Mouse (Mus musculus) heart, adult 2 months (tissue): ENCODE measurements at regions not wholly inside any gene's neighbourhood (a gene's known extent, or its start where the extent isn't known, plus 50 kb on each side); places are given as distances from the start of the nearest gene placed in this dataset.

ENCODE experiments used
- DNase-seq, 2 experiments: peaks; one replicate each; pipeline ENCODE4 v3.0.0; 2021
- H3K27ac ChIP-seq: fragments of 200-600 bp; 2 replicates; pipeline ENCODE4 v1.8.1; 2022
- H3K27me3 ChIP-seq: fragments of 200-500 bp; 2 replicates; pipeline ENCODE4 v1.6.1; 2012; ENCODE audit warnings: mild to moderate bottlenecking, low read length, inconsistent platforms, mixed read lengths; ENCODE audit not compliant: control insufficient read depth, insufficient read depth
- H3K36me3 ChIP-seq: fragments of 200-500 bp; 2 replicates; pipeline ENCODE4 v1.6.1; 2012; ENCODE audit warnings: low read length, inconsistent platforms; ENCODE audit not compliant: control insufficient read depth, insufficient read depth
- H3K4me1 ChIP-seq: fragments of 200-500 bp; 2 replicates; pipeline ENCODE4 v1.6.1; 2011; ENCODE audit warnings: low read length; ENCODE audit not compliant: control insufficient read depth, insufficient read depth
- H3K4me3 ChIP-seq: fragments of 200-600 bp; 2 replicates; pipeline ENCODE4 v1.8.1; 2022
- H3K79me2 ChIP-seq: fragments of 200-500 bp; replicated peaks from 2 replicates; pipeline ENCODE4 v1.6.1; 2012; ENCODE audit warnings: mild to moderate bottlenecking, inconsistent platforms, low read length, moderate library complexity, mixed read lengths; ENCODE audit not compliant: control insufficient read depth, insufficient read depth
- H3K9ac ChIP-seq: fragments of 200-500 bp; 2 replicates; pipeline ENCODE4 v1.6.1; 2012; ENCODE audit warnings: low read depth, mild to moderate bottlenecking, control low read depth, inconsistent platforms, low read length, mixed read lengths
- CTCF ChIP-seq: fragments of 200-600 bp; IDR thresholded peaks from 2 replicates; pipeline ENCODE4 v1.8.1; 2022; ENCODE audit warnings: antibody characterized with exemption, mild to moderate bottlenecking, moderate library complexity
- EP300 ChIP-seq: fragments of 200-500 bp; IDR thresholded peaks from 2 replicates; pipeline ENCODE4 v1.6.1; 2011; ENCODE audit warnings: low read depth, low read length, control low read depth; ENCODE audit not compliant: insufficient read depth
- POLR2A ChIP-seq: fragments of 200-500 bp; IDR thresholded peaks from 2 replicates; pipeline ENCODE4 v1.6.1; 2011; ENCODE audit warnings: mild to moderate bottlenecking, low read depth, low read length, control low read depth; ENCODE audit not compliant: insufficient read depth
- WGBS: fragments of 180-500 bp; shearing (Covaris S2); methylation state at CpG from one replicate; pipeline ENCODE4 v1.1.7; 2018; 5-methylcytosine and 5-hydroxymethylcytosine counted together
- intact Hi-C: fragments of 180-260 bp; cut with DNase I; formaldehyde crosslinking; loops from one replicate; pipeline ENCODE4 v1.15.1; 2025

GRCm38 (mm10) chrX:51886129-51886528 lies 85.1 kb upstream of the Usp26 start:
- no peaks in the 10 kb centered on the region for H3K27me3 ChIP-seq
- intact Hi-C loops: no loop called here
- no peaks in the 10 kb centered on the region for H3K4me1 ChIP-seq
- no peaks in the 10 kb centered on the region for H3K79me2 ChIP-seq
- H3K9ac ChIP-seq: no peak overlapping the region
- no peak overlapping the region for H3K27ac ChIP-seq
- TF ChIP-seq POLR2A: no peak
- TF ChIP-seq CTCF: no peak
- no peak for TF ChIP-seq EP300
- no peak overlapping the region for H3K4me3 ChIP-seq
- no peaks in the 10 kb centered on the region for H3K36me3 ChIP-seq
- no peak for DNase-seq
- 74% methylated on average over 5 of the region's 5 CpGs for WGBS
